Mouse (Mus musculus) forebrain, embryonic 10.5 days (tissue): ENCODE measurements around the gene Ank. TPM values are rescaled to one million over a fixed set of nuclear protein-coding genes. Genes with fewer than 3 reads are reported as not detected.

Experiments used
- DNase-seq: peaks from one replicate; pipeline ENCODE4 v3.0.0-alpha.2; 2017; ENCODE audit warnings: low spot score; ENCODE audit errors: extremely low spot score
- H3K27ac ChIP-seq: fragments of 300-500 bp; sonication (generic); 2 replicates; pipeline ENCODE4 v1.5.1; 2016; ENCODE audit warnings: mild to moderate bottlenecking
- H3K27me3 ChIP-seq: fragments of 300-500 bp; sonication (generic); 2 replicates; pipeline ENCODE4 v1.6.1; 2016; ENCODE audit warnings: mild to moderate bottlenecking; ENCODE audit not compliant: poor library complexity, severe bottlenecking
- H3K36me3 ChIP-seq: fragments of 300-500 bp; sonication (generic); replicated peaks from 2 replicates; pipeline ENCODE4 v1.6.1; 2016; ENCODE audit warnings: mild to moderate bottlenecking, moderate library complexity
- H3K4me1 ChIP-seq: fragments of 300-500 bp; sonication (generic); 2 replicates; pipeline ENCODE4 v1.6.1; 2016
- H3K4me3 ChIP-seq: fragments of 300-500 bp; sonication (generic); 2 replicates; pipeline ENCODE4 v1.5.1; 2016; ENCODE audit warnings: mild to moderate bottlenecking, moderate library complexity
- H3K9me3 ChIP-seq: fragments of 300-500 bp; sonication (generic); 2 replicates; pipeline ENCODE4 v1.6.1; 2016; ENCODE audit warnings: mild to moderate bottlenecking, moderate library complexity
- WGBS: fragments of 180-500 bp; shearing (Covaris S2); methylation state at CpG from one replicate; pipeline ENCODE4 v1.1.7; 2016; 5-methylcytosine and 5-hydroxymethylcytosine counted together
- microRNA-seq: library from miRNA; unstranded; fragments of <30 nt; microRNA quantifications from one replicate; pipeline ENCODE4, GENCODE M21; 2017
- polyA plus RNA-seq: library from polyadenylated mRNA; unstranded; fragments of >200 nt; fragmentation: Nextera tagmentation; extraction: Ambion mirVana; gene quantifications from 2 replicates; pipeline ENCODE4 v1.2.1, GENCODE M21; 2016

Gene Ank
- polyA plus RNA-seq, 1 experiment from 2014 or later: 5.5 TPM

GRCm38 (mm10) chr15:27629800-27630600, 163.5 kb downstream of the Ank start:
- peak; percentile 35 for DNase-seq
- Histone ChIP-seq H3K4me3 (peak overlapping the region; percentile 82), H3K27me3 (no peaks in the 10 kb centered on the region), H3K36me3 (peaks cover 28% of the 10 kb centered on the region), H3K9me3 (no peaks in the 10 kb centered on the region), H3K4me1 (peaks cover 29% of the 10 kb centered on the region), H3K27ac (peak overlapping the region; percentile 92)
- 3% methylated on average over 53 of the region's 53 CpGs for WGBS

- Histone ChIP-seq H3K4me1 (peaks cover 29% of the 10 kb centered on the region), H3K4me3 (peak within 1 kb of the TSS; percentile 82), H3K27me3 (no peaks in the 10 kb centered on the region), H3K9me3 (no peaks in the 10 kb centered on the region), H3K27ac (peak within 1 kb of the TSS; percentile 92), H3K36me3 (peaks cover 22% of the 10 kb centered on the region)
- DNase-seq: peak; percentile 97
- WGBS: 6% methylated on average over 56 of the region's 56 CpGs
These were observed 164.3 kb downstream of the Ank start, which contains the start of gene Otulin for GRCm38 (mm10) chr15:27630601-27631383. TSS of gene Otulin (minus strand) at chr15:27630693.

GRCm38 (mm10) chr15:27633941-27634900, 167.7 kb downstream of the Ank start:
- Histone ChIP-seq H3K4me3 (no peak overlapping the region), H3K4me1 (peaks cover 15% of the 10 kb centered on the region), H3K27ac (no peak overlapping the region), H3K36me3 (no peaks in the 10 kb centered on the region), H3K27me3 (no peaks in the 10 kb centered on the region), H3K9me3 (no peaks in the 10 kb centered on the region)
- 86% methylated on average over 8 of the region's 8 CpGs for WGBS
- DNase-seq: no peak

DNA sequence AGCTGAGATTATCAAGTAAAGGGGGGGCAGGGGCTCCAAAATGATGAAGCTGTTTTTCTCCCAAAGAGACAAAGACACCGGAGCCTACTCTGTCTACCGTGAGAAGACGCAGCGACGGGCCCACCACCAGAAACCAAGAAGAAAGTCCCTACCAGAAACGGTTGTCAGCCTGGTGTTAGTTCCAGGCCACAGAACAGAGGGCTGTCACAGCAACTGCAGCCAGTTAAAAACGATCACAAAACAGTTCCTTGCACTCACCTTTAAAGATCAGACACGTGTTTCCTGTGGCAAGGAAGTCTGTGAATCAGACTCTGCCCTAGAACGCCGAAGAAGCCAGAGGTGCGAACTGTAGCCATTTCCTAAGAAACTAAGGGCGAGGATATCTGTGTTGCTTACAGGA, 174.7 kb downstream of the Ank start:
- Histone ChIP-seq H3K9me3 (no peaks in the 10 kb centered on the region), H3K27me3 (no peaks in the 10 kb centered on the region), H3K36me3 (no peaks in the 10 kb centered on the region), H3K4me1 (no peaks in the 10 kb centered on the region), H3K27ac (no peak overlapping the region), H3K4me3 (no peak overlapping the region)
- 80% methylated on average over 12 of the region's 12 CpGs for WGBS
- DNase-seq: no peak

GRCm38 (mm10) chr15:27642895-27643294, 176.4 kb downstream of the Ank start:
- Histone ChIP-seq H3K4me1 (no peaks in the 10 kb centered on the region), H3K4me3 (no peak overlapping the region), H3K27me3 (no peaks in the 10 kb centered on the region), H3K36me3 (no peaks in the 10 kb centered on the region), H3K9me3 (no peaks in the 10 kb centered on the region), H3K27ac (no peak overlapping the region)
- WGBS: 85% methylated on average over 3 of the region's 3 CpGs
- DNase-seq: no peak

Small RNA genes lying within 50 kb of the gene (microRNA-seq; reads per million reads assigned to microRNA genes)
- not detected for gene Mir7117

Other genes starting within 250 kb of the Ank start
- 33.5 and 33.6 TPM in 2 replicates for gene Otulin, start 164.0 kb downstream of the Ank start, polyA plus RNA-seq
- gene Otulinl, start 214.9 kb downstream of the Ank start, polyA plus RNA-seq: 7.7 and 8.0 TPM in 2 replicates